Mouse (Mus musculus): Measurements from ENCODE around the gene Olfr749. TPM values are rescaled to one million over a fixed set of nuclear protein-coding genes. Genes with fewer than 3 reads are reported as not detected.

The Olfr749 gene
- polyA plus RNA-seq (2014; fragmentation: Illumina TruSeq; extraction: RNeasy Lipid Tissue Mini Kit (QIAGEN cat#74804); ENCODE audit: low read depth, low replicate concordance) = not detected

GRCm38 (mm10) chr14:50744994-50745393 lies at the start of gene Olfr749:
Gene Olfr749, minus strand, starts transcription at chr14:50745094.

DNA sequence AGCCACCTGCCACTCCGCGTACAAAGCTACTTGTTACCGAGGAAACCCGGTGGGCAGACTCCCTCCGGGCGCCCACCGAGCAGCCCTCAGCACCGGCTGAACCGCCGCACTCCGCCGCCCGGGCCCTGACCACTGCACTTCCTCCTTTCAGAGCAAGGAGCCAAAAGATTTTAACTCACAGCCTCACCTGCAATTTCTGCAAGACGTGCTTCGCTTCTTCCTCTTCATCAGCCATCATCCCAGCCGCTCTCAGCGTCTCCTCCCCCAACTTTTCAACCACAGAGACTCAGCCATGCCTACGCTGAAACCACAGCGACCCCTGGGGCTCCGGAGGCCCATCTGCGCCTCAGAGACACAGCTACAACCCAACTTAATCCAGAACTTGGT lies 40.4 kb upstream of the Olfr749 start, which contains the start of gene Ttc5:
Gene Ttc5, minus strand, starts transcription at position 269 of the 387 bp plus-strand sequence.

DNA sequence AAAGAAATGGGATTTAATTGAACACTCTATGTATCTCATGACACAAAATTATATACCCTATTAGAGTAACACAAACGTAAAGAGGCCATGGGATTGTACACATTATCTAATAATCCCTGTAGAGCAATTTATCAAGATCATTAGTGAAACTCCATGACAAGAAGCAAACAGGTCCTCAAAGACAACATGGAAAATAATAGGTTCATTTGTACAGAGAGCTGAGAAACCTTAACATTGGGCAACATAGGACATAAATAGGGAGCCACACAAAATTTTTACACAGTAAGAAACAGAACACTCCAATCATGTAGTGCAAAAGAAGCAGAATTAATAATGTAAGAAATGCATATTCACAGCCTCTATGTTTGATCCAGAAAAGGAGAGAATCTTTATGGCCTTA lies 37.8 kb downstream of the Olfr749 start, which contains the start of gene Olfr748:
Gene Olfr748, plus strand, starts transcription at position 301 of the 400 bp plus-strand sequence.

GRCm38 (mm10) chr14:50693106-50693505 lies 51.8 kb downstream of the Olfr749 start, which contains the start of gene Olfr747:
Gene Olfr747, minus strand, starts transcription at chr14:50693206.

Other genes starting within 250 kb of the Olfr749 start
- gene Olfr742, start 241.5 kb downstream of the Olfr749 start, polyA plus RNA-seq (2014; fragmentation: Illumina TruSeq; extraction: RNeasy Lipid Tissue Mini Kit (QIAGEN cat#74804); ENCODE audit: low read depth, low replicate concordance) = not detected
- not detected for gene Olfr743, start 223.3 kb downstream of the Olfr749 start, polyA plus RNA-seq (2014; fragmentation: Illumina TruSeq; extraction: RNeasy Lipid Tissue Mini Kit (QIAGEN cat#74804); ENCODE audit: low read depth, low replicate concordance)
- not detected for gene Olfr744, start 130.2 kb downstream of the Olfr749 start, polyA plus RNA-seq (2014; fragmentation: Illumina TruSeq; extraction: RNeasy Lipid Tissue Mini Kit (QIAGEN cat#74804); ENCODE audit: low read depth, low replicate concordance)
- gene Olfr745, start 105.7 kb downstream of the Olfr749 start, polyA plus RNA-seq (2014; fragmentation: Illumina TruSeq; extraction: RNeasy Lipid Tissue Mini Kit (QIAGEN cat#74804); ENCODE audit: low read depth, low replicate concordance) = not detected
- not detected for gene Olfr746, start 98.0 kb downstream of the Olfr749 start, polyA plus RNA-seq (2014; fragmentation: Illumina TruSeq; extraction: RNeasy Lipid Tissue Mini Kit (QIAGEN cat#74804); ENCODE audit: low read depth, low replicate concordance)
- gene Olfr747, start 51.9 kb downstream of the Olfr749 start, polyA plus RNA-seq (2014; fragmentation: Illumina TruSeq; extraction: RNeasy Lipid Tissue Mini Kit (QIAGEN cat#74804); ENCODE audit: low read depth, low replicate concordance) = not detected
- not detected for gene Olfr748, start 37.7 kb downstream of the Olfr749 start, polyA plus RNA-seq (2014; fragmentation: Illumina TruSeq; extraction: RNeasy Lipid Tissue Mini Kit (QIAGEN cat#74804); ENCODE audit: low read depth, low replicate concordance)
- gene Ttc5, start 40.4 kb upstream of the Olfr749 start, polyA plus RNA-seq (2014; fragmentation: Illumina TruSeq; extraction: RNeasy Lipid Tissue Mini Kit (QIAGEN cat#74804); ENCODE audit: low read depth, low replicate concordance) = 13.3 TPM
- not detected for gene Ccnb1ip1, start 62.6 kb upstream of the Olfr749 start, polyA plus RNA-seq (2014; fragmentation: Illumina TruSeq; extraction: RNeasy Lipid Tissue Mini Kit (QIAGEN cat#74804); ENCODE audit: low read depth, low replicate concordance)
- gene Parp2, start 62.7 kb upstream of the Olfr749 start, polyA plus RNA-seq (2014; fragmentation: Illumina TruSeq; extraction: RNeasy Lipid Tissue Mini Kit (QIAGEN cat#74804); ENCODE audit: low read depth, low replicate concordance) = 28.9 TPM
- gene Tep1, start 125.5 kb upstream of the Olfr749 start, polyA plus RNA-seq (2014; fragmentation: Illumina TruSeq; extraction: RNeasy Lipid Tissue Mini Kit (QIAGEN cat#74804); ENCODE audit: low read depth, low replicate concordance) = 6.9 TPM
- gene Klhl33, start 152.4 kb upstream of the Olfr749 start, polyA plus RNA-seq (2014; fragmentation: Illumina TruSeq; extraction: RNeasy Lipid Tissue Mini Kit (QIAGEN cat#74804); ENCODE audit: low read depth, low replicate concordance) = 0.20 TPM
- gene Osgep, start 179.8 kb upstream of the Olfr749 start, polyA plus RNA-seq (2014; fragmentation: Illumina TruSeq; extraction: RNeasy Lipid Tissue Mini Kit (QIAGEN cat#74804); ENCODE audit: low read depth, low replicate concordance) = 10.9 TPM
- gene Apex1, start 179.9 kb upstream of the Olfr749 start, polyA plus RNA-seq (2014; fragmentation: Illumina TruSeq; extraction: RNeasy Lipid Tissue Mini Kit (QIAGEN cat#74804); ENCODE audit: low read depth, low replicate concordance) = 14.9 TPM
- gene Pip4p1, start 185.8 kb upstream of the Olfr749 start, polyA plus RNA-seq (2014; fragmentation: Illumina TruSeq; extraction: RNeasy Lipid Tissue Mini Kit (QIAGEN cat#74804); ENCODE audit: low read depth, low replicate concordance) = 18.7 TPM
- 98.0 TPM for gene Pnp, start 186.0 kb upstream of the Olfr749 start, polyA plus RNA-seq (2014; fragmentation: Illumina TruSeq; extraction: RNeasy Lipid Tissue Mini Kit (QIAGEN cat#74804); ENCODE audit: low read depth, low replicate concordance)
- gene Gm49342, start 199.4 kb upstream of the Olfr749 start, polyA plus RNA-seq (2014; fragmentation: Illumina TruSeq; extraction: RNeasy Lipid Tissue Mini Kit (QIAGEN cat#74804); ENCODE audit: low read depth, low replicate concordance) = not detected
- not detected for gene Pnp2, start 210.9 kb upstream of the Olfr749 start, polyA plus RNA-seq (2014; fragmentation: Illumina TruSeq; extraction: RNeasy Lipid Tissue Mini Kit (QIAGEN cat#74804); ENCODE audit: low read depth, low replicate concordance)

Data from kidney, adult 10 weeks (tissue).